Mouse (Mus musculus): ENCODE data around the gene Gm10306. TPM values are rescaled to one million over a fixed set of nuclear protein-coding genes. Genes with fewer than 3 reads are reported as not detected.

Gene Gm10306
- total and polyA plus RNA-seq, 2 experiments from 2014 or later, result 0.35 TPM; not detected in 1

DNA sequence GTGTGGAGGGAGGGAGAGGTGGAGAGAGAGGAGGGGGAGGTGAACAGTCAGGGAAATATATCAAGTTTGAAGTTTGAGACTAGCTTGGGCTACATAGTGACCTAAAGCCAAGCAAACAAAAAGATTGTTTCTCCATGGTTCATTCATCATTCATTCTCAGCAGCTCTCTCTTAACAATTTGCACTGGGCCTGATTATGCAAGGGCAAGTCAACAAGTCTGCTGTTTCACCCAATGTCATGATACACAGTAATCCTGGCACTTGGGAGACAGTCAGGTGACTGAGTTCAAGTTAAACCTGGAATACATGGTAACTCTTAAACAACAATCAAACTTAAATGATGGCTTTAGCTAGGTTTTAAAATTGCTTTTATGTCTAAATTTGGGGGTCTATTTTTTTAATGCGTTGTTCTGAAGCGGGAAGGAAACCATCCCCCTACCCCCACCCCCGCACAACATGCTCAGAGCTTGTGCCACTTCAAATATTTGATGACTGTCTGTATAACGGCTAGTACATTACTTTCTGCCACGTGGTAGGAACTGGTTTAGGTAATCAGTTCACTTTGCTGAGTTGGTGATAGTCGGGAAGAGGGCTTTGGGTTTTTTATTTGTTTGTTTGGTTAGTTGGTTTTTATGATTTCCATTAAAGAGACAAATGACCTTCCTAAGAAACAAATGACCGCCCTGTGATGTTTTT lies 5.8 kb downstream of the Gm10306 start:
- no peak overlapping the region for H3K4me3 ChIP-seq (ENCODE audit: low read depth, low read length)
- no peak for DNase-seq (ENCODE audit: low spot score)
- H3K4me1 ChIP-seq (ENCODE audit: insufficient read depth, low read length), result no peaks in the 10 kb centered on the region
- no peaks in the 10 kb centered on the region for H3K9me3 ChIP-seq (ENCODE audit: low read length)
- no peak for TF ChIP-seq CTCF (IDR thresholded peaks at IDR 0.05)
- H3K27ac ChIP-seq (ENCODE audit: low read depth, low read length), result no peak overlapping the region
- no peak overlapping the region for H3K9ac ChIP-seq (replicated peaks; ENCODE audit: low read length, poor library complexity, severe bottlenecking)
- H3K4me2 ChIP-seq (ENCODE audit: low read depth, low read length, poor library complexity, severe bottlenecking), result no peak overlapping the region
- H3K36me3 ChIP-seq (ENCODE audit: insufficient read depth, low read length), result no peaks in the 10 kb centered on the region
- no peaks in the 10 kb centered on the region for H3K27me3 ChIP-seq (ENCODE audit: insufficient read depth, low read length)
- 82% methylated on average over 7 of the region's 7 CpGs for WGBS
- no peak for ATAC-seq (ENCODE audit: low FRiP score)

- ATAC-seq (ENCODE audit: low FRiP score) (no peak), DNase-seq (ENCODE audit: low spot score) (no peak)
- no peak for TF ChIP-seq CTCF (IDR thresholded peaks at IDR 0.05)
- Histone ChIP-seq H3K9ac (replicated peaks; ENCODE audit: low read length, poor library complexity, severe bottlenecking) (no peak overlapping the region), H3K36me3 (ENCODE audit: insufficient read depth, low read length) (peaks cover 5% of the 10 kb centered on the region; the same call in 1 of the 2 replicates), H3K27ac (ENCODE audit: low read depth, low read length) (no peak overlapping the region), H3K9me3 (ENCODE audit: low read length) (no peaks in the 10 kb centered on the region), H3K4me1 (ENCODE audit: insufficient read depth, low read length) (no peaks in the 10 kb centered on the region), H3K4me2 (ENCODE audit: low read depth, low read length, poor library complexity, severe bottlenecking) (no peak overlapping the region), H3K27me3 (ENCODE audit: insufficient read depth, low read length) (no peaks in the 10 kb centered on the region), H3K4me3 (ENCODE audit: low read depth, low read length) (no peak overlapping the region)
Measured at GRCm38 (mm10) chr4:94564297-94564696, 8.0 kb downstream of the Gm10306 start.

DNA sequence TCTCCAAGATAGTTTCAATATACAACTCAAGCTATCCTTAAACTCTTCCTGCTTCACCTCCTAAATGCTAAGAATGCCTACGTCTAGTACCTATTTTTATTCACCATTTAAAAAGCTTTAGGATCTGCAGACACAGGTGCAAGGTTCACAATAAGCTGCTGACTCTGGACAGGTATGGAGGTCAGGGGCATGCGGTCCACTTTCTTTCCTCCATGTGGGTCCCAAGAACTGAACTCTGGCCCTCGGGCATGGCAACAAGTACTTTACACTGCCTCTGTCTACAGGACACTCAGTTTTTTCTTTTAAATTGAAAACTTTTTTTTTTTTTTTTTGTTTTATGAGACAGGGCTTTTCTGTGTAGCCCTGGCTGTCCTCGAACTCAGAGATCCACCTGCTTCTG lies 16.3 kb downstream of the Gm10306 start:
- H3K4me2 ChIP-seq (ENCODE audit: low read depth, low read length, poor library complexity, severe bottlenecking), result no peak overlapping the region
- TF ChIP-seq CTCF (IDR thresholded peaks at IDR 0.05), result no peak
- H3K4me3 ChIP-seq (ENCODE audit: low read depth, low read length), result no peak overlapping the region
- H3K36me3 ChIP-seq (ENCODE audit: insufficient read depth, low read length), result peaks cover 17% of the 10 kb centered on the region
- DNase-seq (ENCODE audit: low spot score) (no peak), ATAC-seq (ENCODE audit: low FRiP score) (no peak)
- no peaks in the 10 kb centered on the region for H3K27me3 ChIP-seq (ENCODE audit: insufficient read depth, low read length)
- no peak overlapping the region for H3K27ac ChIP-seq (ENCODE audit: low read depth, low read length)
- no peak overlapping the region for H3K9ac ChIP-seq (replicated peaks; ENCODE audit: low read length, poor library complexity, severe bottlenecking)
- 97% methylated on average over 4 of the region's 4 CpGs for WGBS
- no peaks in the 10 kb centered on the region for H3K9me3 ChIP-seq (ENCODE audit: low read length)
- no peaks in the 10 kb centered on the region for H3K4me1 ChIP-seq (ENCODE audit: insufficient read depth, low read length)

DNA sequence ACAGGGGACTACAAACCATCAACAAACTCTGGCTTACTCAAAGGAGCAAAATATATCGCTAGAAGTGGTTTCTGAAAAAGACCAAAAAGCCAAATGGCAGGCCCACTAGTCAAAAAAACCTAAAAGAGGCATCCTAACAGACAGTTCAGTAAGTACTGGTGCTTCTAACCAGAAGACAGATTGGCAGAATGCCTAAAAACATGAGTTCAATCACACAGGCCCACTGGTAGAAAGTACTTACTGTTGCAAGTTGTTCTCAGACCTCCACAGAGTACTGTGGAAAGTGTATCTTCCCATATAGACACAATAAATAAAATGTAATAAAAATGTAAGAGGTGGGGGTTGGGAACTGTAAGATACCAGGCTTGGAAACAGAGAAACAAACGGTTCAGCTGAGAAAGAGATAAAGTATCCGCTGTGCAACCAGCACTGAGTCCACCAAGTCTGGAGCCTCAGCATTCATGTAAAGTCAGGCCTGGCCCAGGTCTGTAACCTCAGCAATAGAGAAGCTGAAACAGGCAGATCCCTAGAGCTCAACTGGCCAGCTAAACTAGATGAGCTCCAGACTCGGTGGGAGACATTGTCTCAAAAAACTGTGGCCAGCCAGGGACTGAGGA lies 35.5 kb downstream of the Gm10306 start:
- 94% methylated on average over 4 of the region's 4 CpGs for WGBS
- H3K9me3 ChIP-seq (ENCODE audit: low read length), result no peaks in the 10 kb centered on the region
- H3K4me3 ChIP-seq (ENCODE audit: low read depth, low read length), result no peak overlapping the region
- H3K36me3 ChIP-seq (ENCODE audit: insufficient read depth, low read length), result no peaks in the 10 kb centered on the region
- H3K27me3 ChIP-seq (ENCODE audit: insufficient read depth, low read length), result no peaks in the 10 kb centered on the region
- ATAC-seq (ENCODE audit: low FRiP score), result no peak
- no peaks in the 10 kb centered on the region for H3K4me1 ChIP-seq (ENCODE audit: insufficient read depth, low read length)
- no peak overlapping the region for H3K27ac ChIP-seq (ENCODE audit: low read depth, low read length)
- DNase-seq (ENCODE audit: low spot score), result no peak
- H3K4me2 ChIP-seq (ENCODE audit: low read depth, low read length, poor library complexity, severe bottlenecking), result no peak overlapping the region
- no peak overlapping the region for H3K9ac ChIP-seq (replicated peaks; ENCODE audit: low read length, poor library complexity, severe bottlenecking)
- no peak for TF ChIP-seq CTCF (IDR thresholded peaks at IDR 0.05)

DNA sequence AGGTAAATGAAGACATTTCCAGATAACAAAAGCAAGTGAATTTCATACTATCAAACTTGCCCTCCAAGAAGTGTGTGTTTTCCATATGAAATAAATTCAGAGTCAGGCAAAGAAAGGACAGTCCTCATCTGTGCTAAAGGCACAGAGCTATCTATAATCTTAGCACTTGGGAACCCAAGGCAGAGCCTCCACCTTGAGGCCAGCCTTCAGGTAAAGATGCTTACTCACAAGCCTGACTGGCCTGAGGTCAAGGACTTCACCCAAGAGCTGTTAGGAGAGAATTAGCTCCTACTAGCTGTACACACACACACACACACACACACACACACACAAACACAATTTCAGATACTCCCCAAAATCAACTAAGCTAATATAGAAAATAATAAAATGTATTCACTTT lies 36.4 kb downstream of the Gm10306 start:
- H3K4me3 ChIP-seq (ENCODE audit: low read depth, low read length), result no peak overlapping the region
- H3K36me3 ChIP-seq (ENCODE audit: insufficient read depth, low read length), result no peaks in the 10 kb centered on the region
- ATAC-seq (ENCODE audit: low FRiP score), result no peak
- H3K4me1 ChIP-seq (ENCODE audit: insufficient read depth, low read length), result no peaks in the 10 kb centered on the region
- no peak overlapping the region for H3K4me2 ChIP-seq (ENCODE audit: low read depth, low read length, poor library complexity, severe bottlenecking)
- no peak overlapping the region for H3K9ac ChIP-seq (replicated peaks; ENCODE audit: low read length, poor library complexity, severe bottlenecking)
- H3K27ac ChIP-seq (ENCODE audit: low read depth, low read length), result no peak overlapping the region
- no peaks in the 10 kb centered on the region for H3K9me3 ChIP-seq (ENCODE audit: low read length)
- TF ChIP-seq CTCF (IDR thresholded peaks at IDR 0.05), result no peak
- H3K27me3 ChIP-seq (ENCODE audit: insufficient read depth, low read length), result no peaks in the 10 kb centered on the region
- no peak for DNase-seq (ENCODE audit: low spot score)

GRCm38 (mm10) chr4:94601395-94601794 lies 45.0 kb downstream of the Gm10306 start:
- Histone ChIP-seq H3K4me1 (ENCODE audit: insufficient read depth, low read length) (peaks cover 3% of the 10 kb centered on the region; the same call in 1 of the 2 replicates), H3K27me3 (ENCODE audit: insufficient read depth, low read length) (no peaks in the 10 kb centered on the region), H3K4me3 (ENCODE audit: low read depth, low read length) (no peak overlapping the region; the same call in 1 of the 2 replicates), H3K9ac (replicated peaks; ENCODE audit: low read length, poor library complexity, severe bottlenecking) (no peak overlapping the region), H3K9me3 (ENCODE audit: low read length) (no peaks in the 10 kb centered on the region), H3K27ac (ENCODE audit: low read depth, low read length) (no peak overlapping the region), H3K36me3 (ENCODE audit: insufficient read depth, low read length) (no peaks in the 10 kb centered on the region), H3K4me2 (ENCODE audit: low read depth, low read length, poor library complexity, severe bottlenecking) (peak overlapping the region; percentile 70)
- DNase-seq (ENCODE audit: low spot score) (no peak), ATAC-seq (ENCODE audit: low FRiP score) (no peak)
- peak; percentile 41 for TF ChIP-seq CTCF (IDR thresholded peaks at IDR 0.05)
- WGBS, result 86% methylated on average over 4 of the region's 4 CpGs

All from midbrain, postnatal 0 days (tissue).